Mouse (Mus musculus): ENCODE measurements around the gene Onecut3. TPM values are rescaled to one million over a fixed set of nuclear protein-coding genes. Genes with fewer than 3 reads are reported as not detected.

Gene Onecut3
- polyA plus RNA-seq, 1 experiment from 2014 or later: 0.04 TPM

- H3K4me1 ChIP-seq (replicated peaks; ENCODE audit: control insufficient read depth, insufficient read depth, low read length): peaks cover 3% of the 10 kb centered on the region; the same call in 1 of the 2 replicates
- H3K36me3 ChIP-seq (ENCODE audit: control insufficient read depth, insufficient read depth, low read length): no peaks in the 10 kb centered on the region
- peaks cover 79% of the 10 kb centered on the region for H3K27me3 ChIP-seq (replicated peaks; ENCODE audit: control insufficient read depth, insufficient read depth, low read length)
- ATAC-seq (replicated peaks; ENCODE audit: low FRiP score, low TSS enrichment, low read depth) (peak; percentile 52; the same call in 1 of the 2 replicates), DNase-seq (ENCODE audit: low spot score) (peak; percentile 94)
- H3K4me2 ChIP-seq (ENCODE audit: low read length): peak overlapping the region; percentile 50
- 7% methylated on average over 20 of the region's 20 CpGs for WGBS
- no peak overlapping the region for H3K27ac ChIP-seq (ENCODE audit: low read depth)
- peak overlapping the region; percentile 21 for H3K4me3 ChIP-seq (ENCODE audit: low read depth, low read length)
- no peaks in the 10 kb centered on the region for H3K9me3 ChIP-seq (ENCODE audit: control insufficient read depth, low read length)
- H3K9ac ChIP-seq (ENCODE audit: low read length): no peak overlapping the region
These were observed 15.0 kb downstream of the Onecut3 start for GRCm38 (mm10) chr10:80509412-80510272.

GRCm38 (mm10) chr10:80510273-80510660 lies 15.6 kb downstream of the Onecut3 start:
- no peak overlapping the region for H3K4me3 ChIP-seq (ENCODE audit: low read depth, low read length)
- H3K4me1 ChIP-seq (replicated peaks; ENCODE audit: control insufficient read depth, insufficient read depth, low read length): peaks cover 3% of the 10 kb centered on the region; the same call in 1 of the 2 replicates
- DNase-seq (ENCODE audit: low spot score) (no peak), ATAC-seq (replicated peaks; ENCODE audit: low FRiP score, low TSS enrichment, low read depth) (no peak)
- no peak overlapping the region for H3K4me2 ChIP-seq (ENCODE audit: low read length)
- no peaks in the 10 kb centered on the region for H3K9me3 ChIP-seq (ENCODE audit: control insufficient read depth, low read length)
- no peak overlapping the region for H3K27ac ChIP-seq (ENCODE audit: low read depth)
- peaks cover 79% of the 10 kb centered on the region for H3K27me3 ChIP-seq (replicated peaks; ENCODE audit: control insufficient read depth, insufficient read depth, low read length)
- H3K36me3 ChIP-seq (ENCODE audit: control insufficient read depth, insufficient read depth, low read length): no peaks in the 10 kb centered on the region
- no peak overlapping the region for H3K9ac ChIP-seq (ENCODE audit: low read length)
- 42% methylated on average over 10 of the region's 10 CpGs for WGBS

DNA sequence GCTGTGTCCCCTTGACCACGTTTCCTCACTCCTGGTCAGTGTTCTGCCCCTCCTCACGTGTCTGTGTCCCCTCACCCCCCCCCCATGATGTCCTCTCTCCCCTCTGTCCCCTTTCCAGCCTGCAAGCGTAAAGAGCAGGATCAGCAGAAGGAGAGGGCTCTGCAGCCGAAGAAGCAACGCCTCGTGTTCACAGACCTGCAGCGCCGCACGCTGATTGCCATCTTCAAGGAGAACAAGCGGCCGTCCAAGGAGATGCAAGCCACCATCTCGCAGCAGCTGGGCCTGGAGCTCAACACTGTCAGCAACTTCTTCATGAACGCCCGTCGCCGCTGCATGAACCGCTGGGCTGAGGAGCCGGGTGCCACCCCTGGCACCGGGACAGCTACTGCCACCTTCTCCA lies 19.1 kb downstream of the Onecut3 start:
- H3K36me3 ChIP-seq (ENCODE audit: control insufficient read depth, insufficient read depth, low read length): no peaks in the 10 kb centered on the region
- no peak overlapping the region for H3K4me2 ChIP-seq (ENCODE audit: low read length)
- H3K27me3 ChIP-seq (replicated peaks; ENCODE audit: control insufficient read depth, insufficient read depth, low read length): peaks cover 57% of the 10 kb centered on the region
- 8% methylated on average over 19 of the region's 19 CpGs for WGBS
- no peak overlapping the region for H3K9ac ChIP-seq (ENCODE audit: low read length)
- no peak overlapping the region for H3K4me3 ChIP-seq (ENCODE audit: low read depth, low read length)
- DNase-seq (ENCODE audit: low spot score) (no peak), ATAC-seq (replicated peaks; ENCODE audit: low FRiP score, low TSS enrichment, low read depth) (no peak)
- no peaks in the 10 kb centered on the region for H3K9me3 ChIP-seq (ENCODE audit: control insufficient read depth, low read length)
- H3K4me1 ChIP-seq (replicated peaks; ENCODE audit: control insufficient read depth, insufficient read depth, low read length): peaks cover 3% of the 10 kb centered on the region; the same call in 1 of the 2 replicates
- H3K27ac ChIP-seq (ENCODE audit: low read depth): no peak overlapping the region

GRCm38 (mm10) chr10:80519287-80519686 lies 24.7 kb downstream of the Onecut3 start:
- no peak overlapping the region for H3K4me2 ChIP-seq (ENCODE audit: low read length)
- H3K36me3 ChIP-seq (ENCODE audit: control insufficient read depth, insufficient read depth, low read length): no peaks in the 10 kb centered on the region
- H3K9me3 ChIP-seq (ENCODE audit: control insufficient read depth, low read length): 0 out of 2 replicates have a peak, but pooled peaks cover 4% of the 10 kb centered on the region
- WGBS: 71% methylated on average over 2 of the region's 2 CpGs
- ATAC-seq (replicated peaks; ENCODE audit: low FRiP score, low TSS enrichment, low read depth) (no peak), DNase-seq (ENCODE audit: low spot score) (no peak)
- peaks cover 15% of the 10 kb centered on the region for H3K27me3 ChIP-seq (replicated peaks; ENCODE audit: control insufficient read depth, insufficient read depth, low read length)
- no peak overlapping the region for H3K9ac ChIP-seq (ENCODE audit: low read length)
- no peak overlapping the region for H3K27ac ChIP-seq (ENCODE audit: low read depth)
- H3K4me1 ChIP-seq (replicated peaks; ENCODE audit: control insufficient read depth, insufficient read depth, low read length): no peaks in the 10 kb centered on the region
- no peak overlapping the region for H3K4me3 ChIP-seq (ENCODE audit: low read depth, low read length)

DNA sequence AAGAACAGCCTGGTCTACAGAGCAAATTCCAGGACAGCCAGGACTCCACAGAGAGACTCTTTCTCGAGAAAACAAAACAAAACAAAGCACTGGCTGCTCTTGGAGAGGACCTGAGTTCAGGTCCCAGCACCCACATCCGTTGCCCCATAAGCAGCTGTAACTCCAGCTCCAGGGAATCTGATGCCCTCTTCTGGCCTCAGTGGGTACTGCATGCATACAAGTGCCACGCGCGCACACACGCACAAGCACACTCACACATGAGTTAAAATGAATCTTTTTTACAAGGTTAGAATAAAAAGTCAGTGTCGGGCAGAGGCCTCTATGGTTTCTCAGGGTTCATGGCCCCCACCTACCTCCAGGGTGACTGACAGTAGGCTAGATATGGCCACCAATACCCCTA lies 28.7 kb downstream of the Onecut3 start:
- Histone ChIP-seq H3K4me1 (replicated peaks; ENCODE audit: control insufficient read depth, insufficient read depth, low read length) (peaks cover 8% of the 10 kb centered on the region; the same call in 1 of the 2 replicates), H3K4me3 (ENCODE audit: low read depth, low read length) (no peak overlapping the region), H3K27ac (ENCODE audit: low read depth) (no peak overlapping the region), H3K36me3 (ENCODE audit: control insufficient read depth, insufficient read depth, low read length) (no peaks in the 10 kb centered on the region), H3K9me3 (ENCODE audit: control insufficient read depth, low read length) (0 out of 2 replicates have a peak, but pooled peaks cover 4% of the 10 kb centered on the region), H3K9ac (ENCODE audit: low read length) (no peak overlapping the region), H3K4me2 (ENCODE audit: low read length) (no peak overlapping the region), H3K27me3 (replicated peaks; ENCODE audit: control insufficient read depth, insufficient read depth, low read length) (no peaks in the 10 kb centered on the region)
- ATAC-seq (replicated peaks; ENCODE audit: low FRiP score, low TSS enrichment, low read depth): no peak
- no peak for DNase-seq (ENCODE audit: low spot score)
- 89% methylated on average over 7 of the region's 7 CpGs for WGBS

DNA sequence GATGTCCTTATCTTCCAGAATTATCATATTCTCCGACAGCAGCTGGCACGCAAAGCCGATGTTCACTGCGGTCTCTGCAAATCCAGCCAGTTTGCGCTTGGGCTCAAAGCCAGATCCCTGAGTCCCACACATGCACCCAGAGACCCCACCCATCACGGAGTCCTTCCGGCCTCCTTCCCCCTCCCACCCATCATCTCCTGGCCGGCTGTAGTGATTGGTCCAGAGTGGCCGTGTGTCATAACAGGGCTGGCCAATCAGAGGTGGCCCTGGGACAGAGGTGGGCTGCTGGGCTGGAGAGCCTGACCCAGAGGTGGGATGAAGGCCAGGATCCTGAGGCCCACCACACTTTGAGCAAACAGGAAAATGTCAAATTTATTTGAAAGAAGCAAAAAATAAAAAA lies 31.5 kb downstream of the Onecut3 start:
- Histone ChIP-seq H3K36me3 (ENCODE audit: control insufficient read depth, insufficient read depth, low read length) (no peaks in the 10 kb centered on the region), H3K9me3 (ENCODE audit: control insufficient read depth, low read length) (0 out of 2 replicates have a peak, but pooled peaks cover 4% of the 10 kb centered on the region), H3K4me1 (replicated peaks; ENCODE audit: control insufficient read depth, insufficient read depth, low read length) (peaks cover 8% of the 10 kb centered on the region; the same call in 1 of the 2 replicates), H3K4me3 (ENCODE audit: low read depth, low read length) (no peak overlapping the region), H3K27me3 (replicated peaks; ENCODE audit: control insufficient read depth, insufficient read depth, low read length) (no peaks in the 10 kb centered on the region), H3K27ac (ENCODE audit: low read depth) (no peak overlapping the region), H3K4me2 (ENCODE audit: low read length) (peak overlapping the region; percentile 5; the same call in 1 of the 2 replicates), H3K9ac (ENCODE audit: low read length) (no peak overlapping the region)
- peak; percentile 84; the same call in 1 of the 2 replicates for ATAC-seq (replicated peaks; ENCODE audit: low FRiP score, low TSS enrichment, low read depth)
- 16% methylated on average over 9 of the region's 9 CpGs for WGBS
- no peak for DNase-seq (ENCODE audit: low spot score)

DNA sequence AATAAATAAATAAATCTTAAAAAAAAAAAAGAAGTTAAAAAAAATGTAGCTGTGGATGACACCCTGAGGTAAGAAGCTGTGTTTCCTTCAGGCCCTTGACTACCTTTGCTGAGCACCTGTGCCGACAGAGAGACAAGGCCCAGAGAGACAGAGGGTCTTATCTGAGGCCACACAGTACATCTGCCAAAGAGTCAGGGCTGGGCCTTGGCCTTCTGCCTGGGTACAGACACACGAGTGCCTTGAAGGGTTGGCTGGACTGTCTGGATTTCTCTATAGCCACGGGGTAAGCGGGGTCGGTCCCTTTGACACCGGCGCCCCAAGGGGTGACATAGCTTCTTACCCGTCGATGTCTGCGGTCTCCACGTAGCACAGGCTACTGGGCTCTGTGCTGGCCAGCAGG lies 38.1 kb downstream of the Onecut3 start:
- H3K9me3 ChIP-seq (ENCODE audit: control insufficient read depth, low read length): no peaks in the 10 kb centered on the region
- no peak for DNase-seq (ENCODE audit: low spot score)
- no peak overlapping the region for H3K4me2 ChIP-seq (ENCODE audit: low read length)
- 89% methylated on average over 11 of the region's 11 CpGs for WGBS
- no peak overlapping the region for H3K4me3 ChIP-seq (ENCODE audit: low read depth, low read length)
- ATAC-seq (replicated peaks; ENCODE audit: low FRiP score, low TSS enrichment, low read depth): no peak
- H3K9ac ChIP-seq (ENCODE audit: low read length): no peak overlapping the region
- H3K36me3 ChIP-seq (ENCODE audit: control insufficient read depth, insufficient read depth, low read length): no peaks in the 10 kb centered on the region
- no peak overlapping the region for H3K27ac ChIP-seq (ENCODE audit: low read depth)
- H3K4me1 ChIP-seq (replicated peaks; ENCODE audit: control insufficient read depth, insufficient read depth, low read length): 0 out of 2 replicates have a peak, but pooled peaks cover 4% of the 10 kb centered on the region
- H3K27me3 ChIP-seq (replicated peaks; ENCODE audit: control insufficient read depth, insufficient read depth, low read length): peaks cover 22% of the 10 kb centered on the region

- ATAC-seq (replicated peaks; ENCODE audit: low FRiP score, low TSS enrichment, low read depth) (no peak), DNase-seq (ENCODE audit: low spot score) (no peak)
- Histone ChIP-seq H3K4me2 (ENCODE audit: low read length) (no peak overlapping the region), H3K4me3 (ENCODE audit: low read depth, low read length) (no peak overlapping the region), H3K36me3 (ENCODE audit: control insufficient read depth, insufficient read depth, low read length) (no peaks in the 10 kb centered on the region), H3K27me3 (replicated peaks; ENCODE audit: control insufficient read depth, insufficient read depth, low read length) (peaks cover 29% of the 10 kb centered on the region), H3K27ac (ENCODE audit: low read depth) (no peak overlapping the region), H3K9ac (ENCODE audit: low read length) (no peak overlapping the region), H3K9me3 (ENCODE audit: control insufficient read depth, low read length) (no peaks in the 10 kb centered on the region), H3K4me1 (replicated peaks; ENCODE audit: control insufficient read depth, insufficient read depth, low read length) (0 out of 2 replicates have a peak, but pooled peaks cover 4% of the 10 kb centered on the region)
- whole genome bisulfite sequencing: 13% methylated on average over 7 of the region's 7 CpGs
These were observed 39.1 kb downstream of the Onecut3 start for GRCm38 (mm10) chr10:80533704-80534103.
